Mouse (Mus musculus): ENCODE measurements at regions not wholly inside any gene's neighbourhood (a gene's known extent, or its start where the extent isn't known, plus 50 kb on each side); places are given as distances from the start of the nearest gene placed in this dataset.

- TF ChIP-seq HCFC1 (IDR thresholded peaks at IDR 0.05; ENCODE audit: borderline replicate concordance, insufficient read depth, low read length) (no peak), ZC3H11A (IDR thresholded peaks at IDR 0.05; ENCODE audit: borderline replicate concordance, low read depth, low read length) (no peak), MAFK (IDR thresholded peaks at IDR 0.05; ENCODE audit: insufficient read depth, low read depth, low read length) (no peak)
Observed at GRCm38 (mm10) chr11:19339721-19340317, 321.0 kb upstream of the Meis1 start.

All from ES-E14 (cell line).